Mouse (Mus musculus): Measurements from ENCODE around the gene Calu. TPM values are rescaled to one million over a fixed set of nuclear protein-coding genes. Genes with fewer than 3 reads are reported as not detected.
A peak's percentile ranks its signal among the peaks of the same experiment; 100 is the strongest.

The Calu gene
- total and polyA plus RNA-seq, 3 experiments = 79.4 to 419 (median 98.0) TPM

GRCm38 (mm10) chr6:29388606-29389080, 40.8 kb downstream of the Calu start (continued):
- TF ChIP-seq GATA1 (IDR thresholded peaks at IDR 0.05; ENCODE audit: low read depth, low read length) = peak; percentile 63; the same call in 1 of the 2 replicates
- no peak for TF ChIP-seq SMC3 (IDR thresholded peaks at IDR 0.05; ENCODE audit: low read depth, low read length)

DNA sequence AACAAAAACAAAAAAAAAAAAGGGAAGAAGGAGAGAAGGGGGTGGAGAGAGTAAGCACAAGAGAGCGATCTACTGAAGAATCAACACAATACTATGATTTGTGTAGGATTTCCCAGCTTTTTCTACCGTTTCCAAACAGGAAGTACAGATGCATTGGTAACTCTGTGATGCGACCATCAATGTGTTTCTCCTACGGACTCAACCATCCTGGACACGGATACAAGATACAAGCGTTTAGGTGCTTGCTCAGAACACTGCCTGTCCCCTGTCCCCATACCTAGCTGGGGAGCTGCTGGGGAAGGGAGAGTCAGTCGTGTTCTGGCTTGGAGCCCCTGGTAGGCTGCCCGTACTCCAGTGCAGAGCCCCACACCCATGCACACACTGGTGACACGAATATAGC, 41.6 kb downstream of the Calu start:
- Histone ChIP-seq H3K4me1 (ENCODE audit: control insufficient read depth in 1 of 2, insufficient read depth in 2 of 2, low read length in 2 of 2) (peaks cover 0 to 7% of the 10 kb centered on the region in 2 experiments; a peak in 3 of 4 replicates), H3K27ac (ENCODE audit: control insufficient read depth, low read depth, low read length) (no peak overlapping the region), H3K36me3 (ENCODE audit: control insufficient read depth in 1 of 2, insufficient read depth in 2 of 2, low read length in 2 of 2) (peaks cover 0 to 7% of the 10 kb centered on the region in 2 experiments; a peak in 2 of 4 replicates), H3K79me2 (ENCODE audit: control insufficient read depth, insufficient read depth, low read length, poor library complexity) (no peaks in the 10 kb centered on the region; the same call in 1 of the 2 replicates), H3K9ac (ENCODE audit: control insufficient read depth, low read depth, low read length, poor library complexity, severe bottlenecking) (peak overlapping the region; percentile 56), H3K9me3 (replicated peaks; ENCODE audit: insufficient read depth, low read length) (no peaks in the 10 kb centered on the region), H3K27me3 (ENCODE audit: control insufficient read depth in 1 of 2, insufficient read depth in 2 of 2, low read length in 2 of 2) (peaks cover under 1 to 2% of the 10 kb centered on the region in 2 experiments; a peak in 2 of 4 replicates), H3K4me3 (ENCODE audit: control insufficient read depth in 1 of 2, insufficient read depth in 1 of 2, low read depth in 2 of 2, low read length in 2 of 2) (peak overlapping the region; percentile 38 to 74)
- peak; percentile 62 for DNase-seq (ENCODE audit: low read depth, low spot score)
- no peak for TF ChIP-seq MXI1 (IDR thresholded peaks at IDR 0.05; ENCODE audit: low read depth, low read length)
- TF ChIP-seq MEF2A (IDR thresholded peaks at IDR 0.05; ENCODE audit: extremely low read depth, insufficient replicate concordance, low read depth, low read length, poor library complexity, severe bottlenecking) = no peak
- TF ChIP-seq USF2 (IDR thresholded peaks at IDR 0.05; ENCODE audit: borderline replicate concordance in 1 of 2, insufficient read depth in 1 of 2, low read depth in 1 of 2, low read length in 2 of 2) = no peak
- TF ChIP-seq CHD2 (IDR thresholded peaks at IDR 0.05; ENCODE audit: low read length) = no peak
- no peak for TF ChIP-seq USF1 (IDR thresholded peaks at IDR 0.05; ENCODE audit: low read depth, low read length)
- TF ChIP-seq SIN3A (IDR thresholded peaks at IDR 0.05; ENCODE audit: low read length) = peak; percentile 42; the same call in 1 of the 2 replicates
- no peak for TF ChIP-seq GATA1 (IDR thresholded peaks at IDR 0.05; ENCODE audit: low read depth, low read length)
- no peak for TF ChIP-seq CHD1 (IDR thresholded peaks at IDR 0.05; ENCODE audit: low read depth, low read length)
- TF ChIP-seq TAL1 (IDR thresholded peaks at IDR 0.05; ENCODE audit: low read length) = no peak
- TF ChIP-seq CTCF (IDR thresholded peaks at IDR 0.05 in 2 of 3, conservative IDR thresholded peaks at IDR 0.05 in 1 of 3; ENCODE audit: control insufficient read depth in 1 of 3, insufficient read depth in 1 of 3, low read depth in 2 of 3, low read length in 3 of 3, poor library complexity in 1 of 3, severe bottlenecking in 1 of 3) = no peak
- peak in 1 of 2 experiments; percentile 9; a peak in 1 of 4 replicates for TF ChIP-seq EP300 (IDR thresholded peaks at IDR 0.05; ENCODE audit: low read depth in 1 of 2, low read length in 2 of 2)
- TF ChIP-seq UBTF (IDR thresholded peaks at IDR 0.05; ENCODE audit: borderline replicate concordance, insufficient read depth, low read depth, low read length) = no peak
- TF ChIP-seq MYB (IDR thresholded peaks at IDR 0.05; ENCODE audit: low read depth, low read length) = no peak
- TF ChIP-seq ZMIZ1 (IDR thresholded peaks at IDR 0.05; ENCODE audit: low read depth, low read length) = no peak
- peak; percentile 24; the same call in 1 of the 2 replicates for TF ChIP-seq ZNF384 (IDR thresholded peaks at IDR 0.05; ENCODE audit: low read depth, low read length)
- TF ChIP-seq KAT2A (conservative IDR thresholded peaks at IDR 0.05; ENCODE audit: low read depth, low read length) = no peak
- no peak for TF ChIP-seq ZC3H11A (IDR thresholded peaks at IDR 0.05; ENCODE audit: low read depth, low read length)
- TF ChIP-seq RAD21 (IDR thresholded peaks at IDR 0.05; ENCODE audit: low read depth, low read length) = no peak
- TF ChIP-seq NRF1 (IDR thresholded peaks at IDR 0.05; ENCODE audit: insufficient read depth, low read depth, low read length, poor library complexity, severe bottlenecking) = no peak
- TF ChIP-seq MAFK (IDR thresholded peaks at IDR 0.05; ENCODE audit: borderline replicate concordance, low read depth, low read length) = no peak
- no peak for TF ChIP-seq SMC3 (IDR thresholded peaks at IDR 0.05; ENCODE audit: low read depth, low read length)

Data from MEL (cell line).